Mouse (Mus musculus) cortical plate, adult 2 months (tissue): ENCODE measurements at regions not wholly inside any gene's neighbourhood (a gene's known extent, or its start where the extent isn't known, plus 50 kb on each side); places are given as distances from the start of the nearest gene placed in this dataset.

Source experiments
- CTCF ChIP-seq: fragments of 200-500 bp; IDR thresholded peaks from 2 replicates; pipeline ENCODE4 v1.5.1; 2011; ENCODE audit warnings: mild to moderate bottlenecking, control low read depth, low read length; ENCODE audit not compliant: insufficient read depth; ENCODE audit errors: extremely low read depth
- POLR2A ChIP-seq: fragments of 200-500 bp; IDR thresholded peaks from 2 replicates; pipeline ENCODE4 v1.6.1; 2011; ENCODE audit warnings: mild to moderate bottlenecking, low read length, control low read depth; ENCODE audit not compliant: insufficient read depth; ENCODE audit errors: extremely low read depth

DNA sequence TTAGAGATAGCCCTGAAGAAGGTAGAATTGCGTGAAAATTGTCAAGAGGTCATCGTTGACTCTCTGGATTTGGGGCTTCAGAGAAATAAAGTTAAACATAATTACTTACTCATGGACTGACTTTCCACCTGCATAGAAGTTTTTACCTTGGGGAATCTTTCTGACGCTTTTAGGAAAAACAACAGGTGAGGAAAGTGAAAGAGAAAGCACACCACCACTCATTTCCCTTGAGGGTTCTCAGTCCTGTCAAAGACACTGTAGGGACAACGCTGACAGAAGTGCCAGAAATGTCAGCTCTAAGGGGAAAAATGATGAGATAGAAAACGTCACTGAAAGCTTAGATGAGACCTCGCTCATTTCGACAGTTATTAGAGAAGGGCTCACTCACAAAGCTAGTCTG, 265.2 kb upstream of the Ubash3b start:
- TF ChIP-seq POLR2A (no peak), CTCF (no peak)
